Mouse (Mus musculus) adrenal gland, adult 8-10 months (tissue): Measurements from ENCODE around the gene Uqcrc1. TPM values are rescaled to one million over a fixed set of nuclear protein-coding genes. Genes with fewer than 3 reads are reported as not detected.

Source experiments
- DNase-seq: peaks from one replicate; pipeline ENCODE4 v3.0.0; 2022
- microRNA-seq, 2 experiments: library from miRNA; unstranded; fragments of <30 nt; microRNA quantifications; one replicate each; pipeline ENCODE4 v1.2.0; 2022
- total RNA-seq, 4 experiments: library from RNA; stranded (reverse); gene quantifications; 2 replicates each; pipeline ENCODE4 v1.2.4; 2022

Uqcrc1 gene
- total RNA-seq, 4 experiments from 2014 or later: 381 to 565 (median 479) TPM

DNA sequence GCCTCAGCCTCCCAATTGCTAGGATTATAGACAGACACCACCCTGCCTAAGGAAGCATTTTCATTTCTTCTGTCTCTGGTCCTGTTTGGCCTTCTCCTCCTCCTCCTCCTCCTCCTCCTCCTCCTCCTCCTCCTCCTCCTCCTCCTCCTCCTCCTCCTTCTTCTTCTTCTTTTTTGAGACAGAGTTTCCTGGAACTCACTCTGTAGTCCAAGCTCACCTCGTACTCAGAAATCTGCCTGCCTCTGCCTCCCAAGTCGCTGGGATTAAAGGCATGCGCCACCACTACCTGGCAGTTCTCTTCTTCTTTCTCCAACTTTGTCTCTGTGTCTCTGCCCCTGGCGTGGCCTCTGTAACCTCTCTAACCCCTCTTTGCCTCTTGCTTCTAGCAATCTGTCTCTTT is 49.3 kb downstream of the Uqcrc1 start, which contains the start of gene Ucn2:
TSS of gene Ucn2 (plus strand) at position 301 of the 400 bp plus-strand sequence.
- DNase-seq: no peak

DNA sequence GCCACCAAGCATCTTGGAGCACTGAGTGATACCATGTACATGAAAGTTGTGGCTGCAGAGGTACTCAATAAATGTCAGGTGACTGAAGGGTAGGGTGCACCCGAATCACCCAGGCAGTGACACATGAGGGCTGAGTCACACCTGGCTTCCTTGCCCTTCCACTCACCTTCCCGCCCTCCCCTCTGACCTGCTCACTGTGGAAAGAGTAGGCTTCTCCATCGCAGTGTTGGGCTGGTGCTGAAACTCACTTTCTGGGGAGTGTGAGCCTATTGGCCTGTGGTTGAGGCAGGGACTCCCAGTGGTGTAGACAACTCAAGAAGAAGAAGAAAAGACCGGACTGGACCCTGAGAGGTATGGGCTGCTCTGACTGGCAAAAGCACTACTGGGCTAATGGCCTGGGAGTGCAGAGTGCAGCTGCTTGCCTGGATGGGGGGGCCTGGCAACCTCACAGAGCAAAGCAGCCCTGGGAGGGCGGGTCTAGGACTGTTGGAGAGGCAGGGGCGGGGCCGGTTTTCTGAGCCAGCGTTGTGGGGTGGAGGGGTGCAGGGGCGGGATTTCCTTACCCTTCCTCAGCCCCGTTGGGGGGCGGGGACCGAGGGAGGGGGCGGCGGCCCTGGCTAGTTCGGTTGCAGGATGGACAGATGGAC is 51.4 kb downstream of the Uqcrc1 start:
- DNase-seq: no peak

DNA sequence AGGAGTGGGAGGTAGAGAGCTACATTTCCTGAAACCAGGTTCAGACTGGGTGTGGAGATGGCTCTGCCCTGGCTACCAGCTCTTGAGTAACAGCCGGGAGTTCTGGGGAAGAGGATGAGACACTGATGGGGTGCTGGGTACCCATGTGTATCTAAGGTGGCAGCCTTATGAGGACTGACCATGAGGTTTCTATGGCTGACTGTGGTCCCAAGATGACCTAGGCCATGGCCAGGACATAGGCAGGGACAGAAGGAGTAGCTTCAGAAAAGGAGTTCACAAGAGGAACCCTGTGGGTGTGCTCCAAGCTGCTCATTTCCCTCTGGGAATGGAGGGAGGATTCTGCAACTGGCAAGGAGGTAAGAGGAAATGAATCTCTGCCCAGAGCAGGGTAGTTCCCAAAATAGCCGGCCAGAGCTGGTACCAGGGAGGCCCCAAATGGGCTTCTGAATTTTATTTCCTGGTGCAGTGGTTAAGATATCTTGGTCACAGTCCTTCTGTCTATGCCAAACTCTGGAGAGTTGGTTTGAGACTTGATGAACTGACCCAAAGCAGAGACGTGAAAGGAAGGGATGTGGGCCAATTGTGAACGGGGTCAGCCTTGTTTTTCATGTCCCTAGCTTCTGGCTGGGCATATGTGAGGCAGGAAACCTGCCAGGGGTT is 53.5 kb downstream of the Uqcrc1 start:
- no peak for DNase-seq

DNA sequence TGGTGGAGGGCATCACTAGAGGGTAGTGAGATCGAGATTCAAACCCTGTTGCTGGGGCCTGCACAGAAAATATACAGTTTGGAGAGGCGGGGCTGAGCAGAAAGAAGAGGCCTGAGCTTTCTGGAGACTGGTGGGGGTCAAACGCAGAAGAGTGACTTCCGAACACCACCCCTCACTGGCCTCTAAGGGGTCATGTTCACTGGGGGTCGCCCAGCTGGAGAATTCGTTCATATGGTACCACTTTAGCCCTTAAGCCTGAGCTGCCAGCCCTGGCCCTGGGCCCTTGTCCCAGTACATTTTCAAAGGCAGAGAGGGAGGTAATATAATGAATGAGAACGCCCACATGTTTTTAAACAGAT is 54.0 kb downstream of the Uqcrc1 start:
- no peak for DNase-seq

DNA sequence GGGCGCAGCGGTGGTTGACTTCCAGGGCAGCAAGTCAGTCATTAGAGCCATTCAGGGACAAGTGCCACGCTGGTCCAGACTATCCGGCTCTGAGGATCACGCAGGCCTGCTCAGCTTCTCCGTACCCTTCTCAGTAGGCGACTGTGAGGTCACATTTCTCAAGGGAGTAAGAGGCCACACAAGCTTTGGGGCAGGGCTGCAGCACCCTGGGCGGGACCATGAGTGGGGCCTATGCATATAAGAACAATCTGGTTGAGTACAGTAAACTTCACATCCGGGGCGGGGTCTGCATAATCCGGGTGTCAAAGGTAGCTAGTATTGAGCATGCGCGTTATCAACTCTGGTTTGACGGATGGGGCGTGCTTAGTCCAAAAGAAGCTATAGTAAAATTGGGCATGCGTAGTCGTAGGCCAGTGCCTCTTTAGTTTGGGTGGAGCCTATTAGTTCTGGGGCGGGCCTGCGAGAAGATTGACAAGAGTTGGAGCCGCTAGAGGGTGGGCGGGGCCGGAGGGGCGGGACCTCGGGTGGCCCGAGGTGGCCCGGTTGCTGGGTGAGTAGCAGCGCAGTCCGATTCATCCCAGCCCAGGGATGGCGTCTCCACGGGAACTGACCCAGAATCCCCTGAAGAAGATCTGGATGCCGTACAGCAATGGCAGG is 55.1 kb downstream of the Uqcrc1 start, which contains the start of gene Pfkfb4:
TSS of gene Pfkfb4 (plus strand) at position 351 of the 657 bp plus-strand sequence.
- peak; percentile 99 for DNase-seq

DNA sequence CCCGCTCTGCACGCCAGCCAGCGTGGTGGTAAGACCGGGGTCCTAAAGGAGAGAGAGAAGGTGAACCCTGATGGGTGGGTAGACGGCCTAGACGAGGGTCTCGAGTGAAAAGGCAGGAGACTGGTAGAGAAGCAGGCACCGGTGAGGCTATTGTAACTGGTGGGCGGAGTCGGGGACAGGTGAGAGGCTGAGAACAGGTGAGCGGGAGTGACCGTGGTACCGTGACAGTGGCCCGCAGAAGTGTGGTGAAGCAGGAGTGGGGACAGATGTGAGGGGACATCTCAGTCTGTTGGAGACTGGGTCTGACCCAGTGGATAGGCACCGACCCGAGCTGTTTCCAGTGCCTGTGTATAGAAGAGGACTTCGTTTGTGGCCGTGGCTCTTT is 55.6 kb downstream of the Uqcrc1 start:
- DNase-seq: no peak

DNA sequence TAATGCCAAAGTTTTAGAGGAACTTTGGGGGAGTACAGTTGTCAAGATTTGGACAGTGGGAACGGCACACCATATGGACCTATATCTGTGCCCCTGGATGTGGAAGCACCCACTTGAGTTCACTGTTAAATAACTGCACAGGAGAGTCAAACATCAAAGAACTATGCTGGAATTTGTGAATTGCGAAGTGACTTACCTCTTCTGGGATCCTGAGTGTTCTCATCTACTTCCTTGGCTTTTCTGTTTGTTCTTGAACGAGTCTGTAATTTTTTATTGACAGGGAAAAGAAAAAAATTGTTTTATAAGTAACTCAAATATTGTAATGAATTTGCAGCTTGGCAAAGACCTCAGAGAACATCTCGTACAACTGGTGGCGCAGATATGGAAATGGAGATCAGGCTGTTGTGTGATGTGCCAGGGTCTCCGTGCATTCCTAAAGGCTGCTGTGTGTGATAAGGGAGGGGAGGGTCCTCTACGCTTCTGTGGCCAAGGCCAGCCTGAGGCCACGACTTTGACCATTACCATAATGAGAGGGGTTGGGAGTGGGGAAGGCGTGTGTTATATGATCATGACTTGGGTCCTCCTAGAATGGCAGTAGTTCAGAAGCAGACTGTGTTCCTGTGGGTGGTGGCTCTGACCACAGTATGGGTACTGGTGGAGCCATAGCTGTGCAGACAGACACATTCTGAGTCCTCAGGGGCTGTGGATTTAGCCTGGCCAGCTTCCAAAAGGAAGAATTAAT is 56.4 kb downstream of the Uqcrc1 start:
- no peak for DNase-seq

DNA sequence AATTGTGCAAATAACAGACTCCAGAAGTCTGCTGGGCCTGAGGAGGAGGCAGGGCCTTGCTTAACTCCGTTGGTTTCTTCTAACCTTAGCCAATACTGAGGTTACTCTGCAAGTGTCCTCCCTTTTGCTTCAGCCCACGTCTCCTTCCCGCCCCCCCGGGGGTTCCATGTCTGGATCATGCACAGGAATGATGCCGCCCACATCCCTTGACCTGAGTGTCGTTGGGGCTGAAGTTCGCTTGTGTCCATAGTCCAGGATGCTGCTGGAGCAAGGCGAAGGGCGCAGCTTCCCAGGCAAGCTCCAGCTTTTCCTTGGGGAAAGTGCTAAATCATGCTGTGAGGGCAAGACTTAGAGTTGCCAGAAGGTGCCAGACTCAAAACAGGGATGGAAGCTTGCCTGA is 60.0 kb downstream of the Uqcrc1 start:
- no peak for DNase-seq

DNA sequence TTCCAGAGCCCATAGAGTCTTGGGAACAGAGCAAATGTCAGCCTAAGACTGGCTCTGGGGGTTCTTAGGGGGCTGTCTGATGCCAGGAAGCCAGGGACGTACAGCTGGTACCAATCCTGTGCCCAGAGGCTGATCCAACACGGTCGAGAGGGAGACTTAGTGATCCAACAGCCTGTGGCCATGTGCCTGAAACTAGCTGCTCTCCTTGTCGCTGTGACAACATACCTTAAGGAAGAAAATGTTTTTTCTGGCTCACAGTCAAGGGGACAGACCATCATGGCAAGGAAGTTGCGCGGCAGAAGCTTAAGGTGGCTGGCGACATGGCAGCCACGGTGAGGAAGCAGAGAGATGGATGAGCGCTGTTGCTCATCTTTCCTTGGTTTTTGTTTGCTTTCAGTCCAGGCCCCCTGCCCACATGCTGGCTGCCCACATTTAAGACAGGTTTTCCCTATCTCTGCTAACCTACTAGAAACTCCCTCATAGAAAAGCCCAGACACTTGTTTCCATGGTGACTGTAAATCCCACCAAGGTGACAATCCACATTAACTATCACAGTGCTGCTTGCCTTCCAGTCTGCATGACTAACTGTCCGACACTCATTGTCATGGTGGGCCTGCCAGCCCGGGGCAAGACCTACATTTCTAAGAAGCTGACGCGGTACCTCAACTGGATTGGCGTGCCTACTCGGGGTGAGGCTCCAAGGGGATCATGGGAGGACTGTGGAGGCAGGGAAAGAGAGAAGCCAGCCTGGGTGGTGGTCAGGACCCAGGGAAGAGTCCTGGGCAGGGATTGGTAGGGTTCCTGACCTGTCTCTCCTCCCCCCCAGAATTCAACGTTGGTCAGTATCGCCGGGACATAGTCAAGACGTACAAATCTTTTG is 62.1 kb downstream of the Uqcrc1 start:
- DNase-seq: no peak

DNA sequence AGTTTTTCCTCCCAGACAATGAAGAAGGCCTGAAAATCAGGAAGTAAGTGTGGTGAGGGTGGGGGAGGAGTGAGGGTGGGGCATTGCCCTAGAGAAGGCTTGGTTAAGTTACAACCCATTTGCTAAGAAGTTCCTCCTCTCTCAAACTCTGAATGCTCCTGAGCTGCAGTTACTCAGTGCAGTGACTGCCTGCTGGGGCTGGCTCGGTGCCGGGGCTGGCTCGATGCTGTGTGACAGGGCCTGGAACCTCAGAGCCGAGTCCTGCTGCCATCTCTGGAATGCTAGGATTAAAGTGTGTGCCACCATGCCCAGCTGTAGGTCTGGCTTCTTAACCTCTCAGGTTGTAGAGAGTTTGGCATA is 62.7 kb downstream of the Uqcrc1 start:
- DNase-seq: no peak

Small RNA genes within 50 kb of the gene (microRNA-seq; reads per million reads assigned to microRNA genes)
- gene Mir711: 0 reads per million in 2 experiments

Other genes with a start within 250 kb of the Uqcrc1 start
- 10 to 100 TPM; 29.9 to 45.0 (median 33.7) TPM for gene Prkar2a, start 247.3 kb upstream of the Uqcrc1 start, total RNA-seq
- gene Ip6k2, start 152.8 kb upstream of the Uqcrc1 start, total RNA-seq: 100 to 1,000 TPM in 3 of 4 experiments, 10 to 100 TPM in 1; 93.0 to 156 (median 128) TPM
- 10 to 100 TPM; 11.1 to 19.0 (median 17.0) TPM for gene Nckipsd, start 128.3 kb upstream of the Uqcrc1 start, total RNA-seq
- gene Celsr3, start 110.3 kb upstream of the Uqcrc1 start, total RNA-seq: 1 to 10 TPM; 3.0 to 8.6 (median 7.9) TPM
- 10 to 100 TPM in 3 of 4 experiments, 1 to 10 TPM in 1; 8.4 to 14.4 (median 12.3) TPM for gene Slc26a6, start 83.3 kb upstream of the Uqcrc1 start, total RNA-seq
- under 1 TPM in 1 of 4 experiments, not detected in 3; 0.59 TPM for gene Tmem89, start 22.0 kb upstream of the Uqcrc1 start, total RNA-seq
- gene Col7a1, start 17.0 kb downstream of the Uqcrc1 start, total RNA-seq: 10 to 100 TPM in 1 of 4 experiments, 1 to 10 TPM in 3; 2.6 to 12.4 (median 6.9) TPM
- 1 to 10 TPM in 1 of 4 experiments, under 1 TPM in 3; 0.31 to 1.0 (median 0.45) TPM for gene Ucn2, start 49.4 kb downstream of the Uqcrc1 start, total RNA-seq
- 10 to 100 TPM in 2 of 4 experiments, 1 to 10 TPM in 2; 6.2 to 21.6 (median 12.0) TPM for gene Pfkfb4, start 55.1 kb downstream of the Uqcrc1 start, total RNA-seq
- gene Shisa5, start 101.9 kb downstream of the Uqcrc1 start, total RNA-seq: 100 to 1,000 TPM; 126 to 177 (median 159) TPM
- gene Trex1, start 123.1 kb downstream of the Uqcrc1 start, total RNA-seq: 10 to 100 TPM; 19.0 to 25.3 (median 21.7) TPM
- gene Atrip, start 137.5 kb downstream of the Uqcrc1 start, total RNA-seq: 10 to 100 TPM; 16.3 to 27.7 (median 22.2) TPM
- gene Ccdc51, start 145.9 kb downstream of the Uqcrc1 start, total RNA-seq: 10 to 100 TPM; 17.3 to 20.0 (median 18.7) TPM
- 100 to 1,000 TPM; 342 to 453 (median 370) TPM for gene Tma7, start 146.0 kb downstream of the Uqcrc1 start, total RNA-seq
- 100 to 1,000 TPM; 128 to 173 (median 140) TPM for gene Plxnb1, start 158.8 kb downstream of the Uqcrc1 start, total RNA-seq
- gene Fbxw21, start 225.4 kb downstream of the Uqcrc1 start, total RNA-seq: not detected